Mouse (Mus musculus) adrenal gland, adult 18-20 months (tissue): ENCODE results near the gene Pla2g4a. TPM values are rescaled to one million over a fixed set of nuclear protein-coding genes. Genes with fewer than 3 reads are reported as not detected.

ENCODE experiments used
- DNase-seq, 2 experiments: peaks; one replicate each; pipeline ENCODE4 v3.0.0; 2021 to 2022; ENCODE audit warnings: low spot score in 2 of 2
- long read RNA-seq, 2 experiments: library from polyadenylated mRNA; stranded (forward); transcript quantifications; one replicate each; pipeline ENCODE4 v2.0.0; 2021
- total RNA-seq, 2 experiments: library from RNA; stranded (reverse); gene quantifications; 1 replicate in 1 of 2; 2 replicates in 1 of 2; pipeline ENCODE4 v1.2.3; 2021

Gene Pla2g4a
- total RNA-seq = 1 to 10 TPM; 4.3 to 5.2 TPM
- long read RNA-seq, experiment 1, partial matches to known transcripts = 0 of 3 reads
- long read RNA-seq, experiment 1, other reads (novel, unspliced or antisense) = 1 of 3 reads
- long read RNA-seq, experiment 2, transcript Pla2g4a-201 (18 exons, 2,856 nt) = major isoform, 6 of 9 reads
- long read RNA-seq, experiment 2, partial matches to known transcripts = 2 of 9 reads
- long read RNA-seq, experiment 2, other reads (novel, unspliced or antisense) = 1 of 9 reads

GRCm38 (mm10) chr1:149960734-149961424, at the start of gene Pla2g4a:
Gene Pla2g4a, minus strand, starts transcription at chr1:149961290.
- peak in 1 of 2 experiments; percentile 1 for DNase-seq

- no peak for DNase-seq
Observed at GRCm38 (mm10) chr1:150010629-150010979, 49.5 kb upstream of the Pla2g4a start.

GRCm38 (mm10) chr1:150009968-150010628, 49.0 kb upstream of the Pla2g4a start:
- DNase-seq = no peak

- no peak for DNase-seq
Observed at GRCm38 (mm10) chr1:150009134-150009533, 48.0 kb upstream of the Pla2g4a start.

- DNase-seq = no peak
Observed at GRCm38 (mm10) chr1:149975626-149976025, 14.5 kb upstream of the Pla2g4a start.

- no peak for DNase-seq
Observed at GRCm38 (mm10) chr1:149965826-149966225, 4.7 kb upstream of the Pla2g4a start.

- DNase-seq = no peak
Observed at GRCm38 (mm10) chr1:149961425-149962303, 574 bp upstream of the Pla2g4a start.

GRCm38 (mm10) chr1:149960251-149960650, 839 bp downstream of the Pla2g4a start:
- no peak for DNase-seq

GRCm38 (mm10) chr1:149959069-149959468, 2.0 kb downstream of the Pla2g4a start:
- no peak for DNase-seq

- DNase-seq = no peak
Observed at GRCm38 (mm10) chr1:149955482-149955881, 5.6 kb downstream of the Pla2g4a start.

GRCm38 (mm10) chr1:149954026-149954425, 7.1 kb downstream of the Pla2g4a start:
- no peak for DNase-seq

- no peak for DNase-seq
Observed at GRCm38 (mm10) chr1:149952050-149952449, 9.0 kb downstream of the Pla2g4a start.

GRCm38 (mm10) chr1:149950656-149951055, 10.4 kb downstream of the Pla2g4a start:
- DNase-seq = no peak

- DNase-seq = no peak
Observed at GRCm38 (mm10) chr1:149950254-149950653, 10.8 kb downstream of the Pla2g4a start.

- no peak for DNase-seq
Observed at GRCm38 (mm10) chr1:149949334-149949733, 11.8 kb downstream of the Pla2g4a start.

GRCm38 (mm10) chr1:149948066-149948825, 12.8 kb downstream of the Pla2g4a start:
- DNase-seq = no peak

GRCm38 (mm10) chr1:149946993-149947392, 14.1 kb downstream of the Pla2g4a start:
- no peak for DNase-seq

GRCm38 (mm10) chr1:149946432-149946831, 14.7 kb downstream of the Pla2g4a start:
- no peak for DNase-seq

- no peak for DNase-seq
Observed at GRCm38 (mm10) chr1:149943611-149944010, 17.5 kb downstream of the Pla2g4a start.

- DNase-seq = no peak
Observed at GRCm38 (mm10) chr1:149940301-149940700, 20.8 kb downstream of the Pla2g4a start.
